Mouse (Mus musculus) gastrocnemius, postnatal 4 days (tissue): ENCODE measurements around the gene Lrrc25. TPM values are rescaled to one million over a fixed set of nuclear protein-coding genes. Genes with fewer than 3 reads are reported as not detected.

Experiments
- DNase-seq, 2 experiments: peaks; one replicate each; pipeline ENCODE4 v3.0.0; 2021 to 2022; ENCODE audit warnings: low spot score in 2 of 2, mixed read lengths in 2 of 2
- total RNA-seq, 2 experiments: library from RNA; stranded (reverse); gene quantifications; 2 replicates each; pipeline ENCODE4 v1.2.3; 2021

The Lrrc25 gene
- total RNA-seq, 2 experiments from 2014 or later, result 2.5 to 3.2 TPM

- no peak for DNase-seq
These were observed 30.4 kb downstream of the Lrrc25 start for GRCm38 (mm10) chr8:70646369-70646768.

GRCm38 (mm10) chr8:70646775-70647174 is 30.8 kb downstream of the Lrrc25 start:
- no peak for DNase-seq

GRCm38 (mm10) chr8:70647343-70648163 is 31.6 kb downstream of the Lrrc25 start:
- no peak for DNase-seq

- DNase-seq, result no peak
These were observed 32.1 kb downstream of the Lrrc25 start for GRCm38 (mm10) chr8:70648164-70648442.

- DNase-seq, result no peak
These were observed 33.0 kb downstream of the Lrrc25 start for GRCm38 (mm10) chr8:70648921-70649320.

- DNase-seq, result peak in 1 of 2 experiments; percentile 64
These were observed 33.4 kb downstream of the Lrrc25 start for GRCm38 (mm10) chr8:70649324-70649723.

- no peak for DNase-seq
These were observed 34.4 kb downstream of the Lrrc25 start for GRCm38 (mm10) chr8:70650351-70650750.

- DNase-seq, result no peak
These were observed 37.3 kb downstream of the Lrrc25 start for GRCm38 (mm10) chr8:70653226-70653625.

GRCm38 (mm10) chr8:70654121-70654520 is 38.2 kb downstream of the Lrrc25 start:
- no peak for DNase-seq

GRCm38 (mm10) chr8:70655469-70655868 is 39.5 kb downstream of the Lrrc25 start:
- DNase-seq, result no peak

GRCm38 (mm10) chr8:70656193-70656790 is 40.3 kb downstream of the Lrrc25 start:
- no peak for DNase-seq

- no peak for DNase-seq
These were observed 41.3 kb downstream of the Lrrc25 start for GRCm38 (mm10) chr8:70657214-70657613.

GRCm38 (mm10) chr8:70657739-70658138 is 41.8 kb downstream of the Lrrc25 start:
- no peak for DNase-seq

- DNase-seq, result no peak
These were observed 43.1 kb downstream of the Lrrc25 start for GRCm38 (mm10) chr8:70658897-70659603.

GRCm38 (mm10) chr8:70659604-70660272 is 43.8 kb downstream of the Lrrc25 start:
- peak; percentile 90 to 95 for DNase-seq

GRCm38 (mm10) chr8:70660273-70660725 is 44.3 kb downstream of the Lrrc25 start, which contains the start of gene Pgpep1:
Gene Pgpep1 (minus strand): TSS chr8:70660388.
- DNase-seq, result no peak

- DNase-seq, result no peak
These were observed 47.7 kb downstream of the Lrrc25 start for GRCm38 (mm10) chr8:70663691-70664090.

GRCm38 (mm10) chr8:70664631-70665030 is 48.7 kb downstream of the Lrrc25 start:
- DNase-seq, result no peak

GRCm38 (mm10) chr8:70665599-70665998 is 49.6 kb downstream of the Lrrc25 start:
- no peak for DNase-seq

- DNase-seq, result no peak
These were observed 51.1 kb downstream of the Lrrc25 start for GRCm38 (mm10) chr8:70667071-70667470.
